Mouse (Mus musculus) kidney, embryonic 16.5 days (tissue): ENCODE data around the gene Kiss1r. TPM values are rescaled to one million over a fixed set of nuclear protein-coding genes. Genes with fewer than 3 reads are reported as not detected.
A peak's percentile ranks its signal among the peaks of the same experiment; 100 is the strongest.
"Not testable (repeated sequence)": the region's sequence is repeated elsewhere in the genome, so short reads cannot be mapped to it uniquely, and the experiment has no call there.

Experiments
- ATAC-seq: fragments of 200-750 bp; cut with Nextera tagmentation; 2 replicates; pipeline ENCODE4 v1.8.0; 2017; ENCODE audit warnings: moderate TSS enrichment; ENCODE audit not compliant: low FRiP score, low TSS enrichment
- H3K27ac ChIP-seq: fragments of 300-500 bp; sonication (generic); 2 replicates; pipeline ENCODE4 v1.5.1; 2014; ENCODE audit warnings: low read length
- H3K27me3 ChIP-seq: fragments of 300-500 bp; sonication (generic); 2 replicates; pipeline ENCODE4 v1.6.1; 2014; ENCODE audit warnings: low read length, control low read depth, mixed read lengths; ENCODE audit not compliant: insufficient read depth
- H3K36me3 ChIP-seq: fragments of 300-500 bp; sonication (generic); 2 replicates; pipeline ENCODE4 v1.6.1; 2014; ENCODE audit warnings: low read length, control low read depth, mixed read lengths; ENCODE audit not compliant: insufficient read depth
- H3K4me1 ChIP-seq: fragments of 300-500 bp; sonication (generic); 2 replicates; pipeline ENCODE4 v1.6.1; 2014; ENCODE audit warnings: low read length, control low read depth, mixed read lengths; ENCODE audit not compliant: insufficient read depth
- H3K4me2 ChIP-seq: fragments of 300-500 bp; sonication (generic); replicated peaks from 2 replicates; pipeline ENCODE4 v1.6.1; 2014; ENCODE audit warnings: low read depth, low read length
- H3K4me3 ChIP-seq: fragments of 300-500 bp; sonication (generic); 2 replicates; pipeline ENCODE4 v1.5.1; 2014; ENCODE audit warnings: mild to moderate bottlenecking, low read length
- H3K9ac ChIP-seq: fragments of 300-500 bp; sonication (generic); replicated peaks from 2 replicates; pipeline ENCODE4 v1.6.1; 2014; ENCODE audit warnings: low read length
- H3K9me3 ChIP-seq: fragments of 300-500 bp; sonication (generic); 2 replicates; pipeline ENCODE4 v1.6.1; 2016; ENCODE audit warnings: low read length, control low read depth
- WGBS: fragments of 180-500 bp; shearing (Covaris S2); extraction: QIAGEN DNeasy Blood & Tissue Kit; methylation state at CpG from one replicate; pipeline ENCODE4 v1.1.7; 2014; 5-methylcytosine and 5-hydroxymethylcytosine counted together
- polyA plus RNA-seq: library from polyadenylated mRNA; unstranded; fragments of >200 nt; fragmentation: Nextera tagmentation; extraction: Ambion mirVana; gene quantifications from 2 replicates; pipeline ENCODE4 v1.2.1, GENCODE M21; 2015

Kiss1r gene
- polyA plus RNA-seq, 1 experiment from 2014 or later, result 2.1 TPM

GRCm38 (mm10) chr10:79949873-79950272, 33.1 kb downstream of the Kiss1r start:
- Histone ChIP-seq H3K27ac (no peak overlapping the region), H3K4me3 (no peak overlapping the region), H3K4me1 (peaks cover 26% of the 10 kb centered on the region), H3K27me3 (no peaks in the 10 kb centered on the region), H3K36me3 (peaks cover 45% of the 10 kb centered on the region), H3K9ac (no peak overlapping the region), H3K4me2 (no peak overlapping the region), H3K9me3 (no peaks in the 10 kb centered on the region)
- WGBS, result 88% methylated on average over 4 of the region's 4 CpGs
- ATAC-seq, result no peak

- no peaks in the 10 kb centered on the region for H3K9me3 ChIP-seq
- no peak overlapping the region for H3K4me2 ChIP-seq
- WGBS, result 88% methylated on average over 18 of the region's 18 CpGs
- H3K4me3 ChIP-seq, result no peak overlapping the region
- H3K9ac ChIP-seq, result no peak overlapping the region
- H3K27me3 ChIP-seq, result no peaks in the 10 kb centered on the region
- ATAC-seq, result no peak
- no peak overlapping the region for H3K27ac ChIP-seq
- peaks cover 45% of the 10 kb centered on the region for H3K36me3 ChIP-seq
- H3K4me1 ChIP-seq, result peaks cover 18% of the 10 kb centered on the region
These were observed 33.9 kb downstream of the Kiss1r start for GRCm38 (mm10) chr10:79950661-79951060.

GRCm38 (mm10) chr10:79953946-79954345, 37.2 kb downstream of the Kiss1r start:
- no peak for ATAC-seq
- Histone ChIP-seq H3K27me3 (no peaks in the 10 kb centered on the region), H3K4me3 (no peak overlapping the region), H3K9me3 (no peaks in the 10 kb centered on the region), H3K4me2 (no peak overlapping the region), H3K36me3 (peaks cover 39% of the 10 kb centered on the region), H3K4me1 (peaks cover 11% of the 10 kb centered on the region), H3K9ac (no peak overlapping the region), H3K27ac (no peak overlapping the region)
- WGBS, result 78% methylated on average over 6 of the region's 6 CpGs

DNA sequence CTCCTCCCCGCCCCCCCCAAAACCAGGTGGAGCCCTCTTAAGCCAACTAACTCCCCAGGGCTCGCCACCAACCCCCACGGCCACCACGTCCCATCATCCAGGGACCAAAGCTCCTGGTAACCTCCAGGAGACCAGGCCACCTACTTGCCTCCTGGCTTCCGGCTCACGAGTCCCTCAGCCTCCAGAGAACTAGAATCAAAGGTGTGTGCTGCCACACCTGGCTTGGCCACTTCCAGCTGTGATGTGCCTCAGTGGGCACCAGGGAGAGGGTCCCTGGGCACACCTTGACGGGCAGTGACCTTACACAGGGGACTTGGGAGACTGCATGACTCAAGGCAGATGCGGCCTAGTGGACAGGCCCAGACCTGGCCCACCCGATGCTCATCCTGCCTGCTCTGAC, 38.9 kb downstream of the Kiss1r start:
- Histone ChIP-seq H3K27me3 (no peaks in the 10 kb centered on the region), H3K4me1 (peaks cover 14% of the 10 kb centered on the region), H3K4me2 (no peak overlapping the region), H3K4me3 (no peak overlapping the region), H3K36me3 (peaks cover 22% of the 10 kb centered on the region), H3K27ac (no peak overlapping the region), H3K9ac (no peak overlapping the region), H3K9me3 (no peaks in the 10 kb centered on the region)
- 69% methylated on average over 9 of the region's 9 CpGs for WGBS
- ATAC-seq, result no peak

DNA sequence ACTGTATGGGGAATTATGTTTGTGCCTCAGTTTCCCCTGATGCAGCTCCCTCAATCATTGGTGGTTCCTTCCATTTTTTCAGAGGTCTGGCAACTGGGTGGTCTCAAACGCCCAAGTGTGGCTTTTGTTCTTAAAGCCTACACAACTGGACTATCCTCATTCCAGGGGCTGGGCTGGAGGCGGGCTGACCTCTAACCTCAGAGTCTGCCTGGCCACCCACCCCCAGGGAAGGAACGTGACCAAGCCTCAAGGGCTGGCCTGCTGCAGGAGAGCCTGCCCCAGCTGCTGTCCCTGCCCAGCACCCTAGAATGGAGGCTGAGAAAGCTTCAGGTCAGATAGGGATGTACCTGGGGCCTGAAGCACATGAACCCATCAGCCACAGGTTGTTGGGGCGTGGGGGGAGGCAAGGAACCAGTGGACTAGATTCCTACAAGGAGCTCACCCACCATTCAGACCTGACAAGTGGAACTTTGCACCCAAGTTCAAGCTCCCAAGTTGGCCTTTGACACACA, 39.9 kb downstream of the Kiss1r start:
- H3K27me3 ChIP-seq, result no peaks in the 10 kb centered on the region
- H3K9ac ChIP-seq, result peak overlapping the region; percentile 26; the same call in 1 of the 2 replicates
- 21% methylated on average over 4 of the region's 4 CpGs for WGBS
- peaks cover 12% of the 10 kb centered on the region for H3K36me3 ChIP-seq
- no peak overlapping the region for H3K27ac ChIP-seq
- no peaks in the 10 kb centered on the region for H3K9me3 ChIP-seq
- H3K4me1 ChIP-seq, result peaks cover 20% of the 10 kb centered on the region
- H3K4me3 ChIP-seq, result no peak overlapping the region
- no peak for ATAC-seq
- no peak overlapping the region for H3K4me2 ChIP-seq

GRCm38 (mm10) chr10:79958140-79958816, 41.5 kb downstream of the Kiss1r start:
- no peaks in the 10 kb centered on the region for H3K27me3 ChIP-seq
- peak; percentile 12 for ATAC-seq
- no peak overlapping the region for H3K4me3 ChIP-seq
- H3K27ac ChIP-seq, result no peak overlapping the region
- peaks cover 11% of the 10 kb centered on the region for H3K36me3 ChIP-seq
- H3K9me3 ChIP-seq, result no peaks in the 10 kb centered on the region
- WGBS, result 9% methylated on average over 21 of the region's 21 CpGs
- peak overlapping the region; percentile 32; the same call in 1 of the 2 replicates for H3K4me2 ChIP-seq
- H3K9ac ChIP-seq, result peak overlapping the region; percentile 54; the same call in 1 of the 2 replicates
- peaks cover 20% of the 10 kb centered on the region for H3K4me1 ChIP-seq

- ATAC-seq, H3K27me3 ChIP-seq, H3K9ac ChIP-seq, H3K9me3 ChIP-seq: not testable (repeated sequence)
- H3K27ac ChIP-seq, result 0 out of 2 replicates have a peak overlapping the region, but pooled peaks have one; percentile 20
- peaks cover 21% of the 10 kb centered on the region for H3K36me3 ChIP-seq
- peaks cover 20% of the 10 kb centered on the region for H3K4me1 ChIP-seq
- H3K4me2 ChIP-seq, result peak overlapping the region; percentile 20; the same call in 1 of the 2 replicates
- peak overlapping the region; percentile 84 for H3K4me3 ChIP-seq
- whole genome bisulfite sequencing, result 30% methylated on average over 10 of the region's 10 CpGs
These were observed 42.6 kb downstream of the Kiss1r start for GRCm38 (mm10) chr10:79959412-79959811.

- Histone ChIP-seq H3K4me2 (peak within 1 kb of the TSS; percentile 83), H3K27ac (peak within 1 kb of the TSS; percentile 41), H3K4me1 (peaks cover 20% of the 10 kb centered on the region), H3K9ac (peak within 1 kb of the TSS; percentile 78), H3K27me3 (no peaks in the 10 kb centered on the region), H3K4me3 (peak within 1 kb of the TSS; percentile 84), H3K9me3 (no peaks in the 10 kb centered on the region), H3K36me3 (peaks cover 26% of the 10 kb centered on the region)
- WGBS, result under 1% methylated on average over 61 of the region's 61 CpGs
- ATAC-seq, result peak; percentile 94
These were observed 43.3 kb downstream of the Kiss1r start, which contains the start of gene Wdr18 for GRCm38 (mm10) chr10:79959847-79960601. Wdr18 (plus strand) TSS chr10:79960152.

DNA sequence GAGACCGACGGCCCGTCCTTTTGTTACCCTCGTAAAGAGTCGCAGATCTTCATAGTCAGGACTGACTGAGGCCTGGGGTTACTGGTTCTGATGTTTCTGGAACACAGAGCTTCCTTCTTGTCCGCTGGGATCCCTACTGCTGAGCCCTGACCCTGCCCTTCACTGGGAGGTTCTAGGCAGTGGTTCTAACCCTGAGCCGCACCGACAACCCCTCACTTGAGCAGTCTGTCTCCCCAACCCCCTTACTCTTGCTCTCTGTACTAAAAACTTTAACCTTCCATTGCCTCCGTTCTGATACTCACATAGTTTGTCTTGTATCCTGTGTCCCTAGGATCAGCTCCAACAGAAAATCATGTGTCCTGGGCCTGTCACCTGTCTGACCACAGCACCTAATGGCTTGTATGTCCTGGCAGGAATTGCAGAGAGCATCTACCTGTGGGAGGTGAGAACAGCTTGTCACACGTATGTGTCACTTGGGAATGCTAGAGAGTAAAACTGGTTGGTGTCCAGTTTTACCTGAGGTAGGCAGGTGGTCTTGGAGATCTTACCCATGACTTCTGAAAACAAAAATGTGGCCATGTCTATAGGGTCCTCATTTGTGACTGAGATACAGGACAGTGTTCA, 44.0 kb downstream of the Kiss1r start:
- ATAC-seq, result no peak
- H3K4me3 ChIP-seq, result peak overlapping the region; percentile 84
- 13% methylated on average over 10 of the region's 10 CpGs for WGBS
- peaks cover 20% of the 10 kb centered on the region for H3K4me1 ChIP-seq
- H3K9ac ChIP-seq, result peak overlapping the region; percentile 78
- H3K36me3 ChIP-seq, result peaks cover 33% of the 10 kb centered on the region
- no peaks in the 10 kb centered on the region for H3K9me3 ChIP-seq
- H3K27ac ChIP-seq, result peak overlapping the region; percentile 41
- peak overlapping the region; percentile 83 for H3K4me2 ChIP-seq
- H3K27me3 ChIP-seq, result no peaks in the 10 kb centered on the region
